Mouse (Mus musculus) liver, embryonic 13.5 days (tissue): ENCODE measurements around the gene Apbb2. TPM values are rescaled to one million over a fixed set of nuclear protein-coding genes. Genes with fewer than 3 reads are reported as not detected.

Experiments used
- ATAC-seq: fragments of 200-750 bp; cut with Nextera tagmentation; 2 replicates; pipeline ENCODE4 v1.8.0; 2017; ENCODE audit warnings: low read depth, mild to moderate bottlenecking, moderate number of reproducible peaks, moderate library complexity
- DNase-seq: peaks from one replicate; pipeline ENCODE4 v3.0.0; 2022
- H3K27ac ChIP-seq: fragments of 300-500 bp; sonication (generic); 2 replicates; pipeline ENCODE4 v1.5.1; 2015; ENCODE audit warnings: moderate library complexity, mild to moderate bottlenecking, inconsistent platforms
- H3K27me3 ChIP-seq: fragments of 300-500 bp; sonication (generic); 2 replicates; pipeline ENCODE4 v1.6.1; 2015; ENCODE audit warnings: mild to moderate bottlenecking, inconsistent platforms
- H3K36me3 ChIP-seq: fragments of 300-500 bp; sonication (generic); 2 replicates; pipeline ENCODE4 v1.6.1; 2015; ENCODE audit warnings: mild to moderate bottlenecking, inconsistent platforms
- H3K4me1 ChIP-seq: fragments of 300-500 bp; sonication (generic); replicated peaks from 2 replicates; pipeline ENCODE4 v1.6.1; 2015; ENCODE audit warnings: inconsistent platforms
- H3K4me2 ChIP-seq: fragments of 300-500 bp; sonication (generic); 2 replicates; pipeline ENCODE4 v1.6.1; 2015; ENCODE audit warnings: inconsistent platforms, mild to moderate bottlenecking, moderate library complexity
- H3K4me3 ChIP-seq: fragments of 300-500 bp; sonication (generic); replicated peaks from 2 replicates; pipeline ENCODE4 v1.5.1; 2015; ENCODE audit warnings: mild to moderate bottlenecking, inconsistent platforms
- H3K9ac ChIP-seq: fragments of 300-500 bp; sonication (generic); 2 replicates; pipeline ENCODE4 v1.6.1; 2015; ENCODE audit warnings: mild to moderate bottlenecking, inconsistent platforms
- H3K9me3 ChIP-seq: fragments of 300-500 bp; sonication (generic); replicated peaks from 2 replicates; pipeline ENCODE4 v1.6.1; 2016; ENCODE audit warnings: inconsistent platforms
- WGBS: fragments of 180-500 bp; shearing (Covaris S2); methylation state at CpG from one replicate; pipeline ENCODE4 v1.1.7; 2015; ENCODE audit not compliant: insufficient replicate concordance; 5-methylcytosine and 5-hydroxymethylcytosine counted together
- polyA plus RNA-seq: library from polyadenylated mRNA; unstranded; fragments of >200 nt; fragmentation: Nextera tagmentation; extraction: Ambion mirVana; gene quantifications from 2 replicates; pipeline ENCODE4 v1.2.1, GENCODE M21; 2015

The Apbb2 gene
- polyA plus RNA-seq, 1 experiment from 2014 or later = 4.3 TPM

- Histone ChIP-seq H3K27ac (no peak overlapping the region), H3K4me2 (no peak overlapping the region), H3K36me3 (no peaks in the 10 kb centered on the region), H3K9ac (no peak overlapping the region), H3K4me1 (no peaks in the 10 kb centered on the region), H3K4me3 (no peak overlapping the region), H3K27me3 (no peaks in the 10 kb centered on the region), H3K9me3 (no peaks in the 10 kb centered on the region)
- ATAC-seq = no peak
- WGBS = 86% methylated on average over 3 of the region's 3 CpGs
- no peak for DNase-seq
Observed at GRCm38 (mm10) chr5:66412821-66413220, 205.8 kb downstream of the Apbb2 start.

- no peak for DNase-seq
- no peaks in the 10 kb centered on the region for H3K27me3 ChIP-seq
Observed at GRCm38 (mm10) chr5:66408546-66408945, 210.0 kb downstream of the Apbb2 start.

GRCm38 (mm10) chr5:66407948-66408347 lies 210.6 kb downstream of the Apbb2 start:
- no peak overlapping the region for H3K4me2 ChIP-seq
- DNase-seq = no peak
- no peak overlapping the region for H3K27ac ChIP-seq
- H3K27me3 ChIP-seq = no peaks in the 10 kb centered on the region
- no peaks in the 10 kb centered on the region for H3K4me1 ChIP-seq
- 37% methylated on average over 3 of the region's 5 CpGs for WGBS
- H3K4me3 ChIP-seq = no peak overlapping the region
- no peaks in the 10 kb centered on the region for H3K9me3 ChIP-seq
- H3K36me3 ChIP-seq = no peaks in the 10 kb centered on the region
- H3K9ac ChIP-seq = no peak overlapping the region
- ATAC-seq = no peak

More at GRCm38 (mm10) chr5:66408546-66408945, 210.0 kb downstream of the Apbb2 start:
- 69% methylated on average over 5 of the region's 5 CpGs for WGBS
- no peak for ATAC-seq
- H3K4me2 ChIP-seq = no peak overlapping the region
- H3K36me3 ChIP-seq = no peaks in the 10 kb centered on the region
- H3K4me1 ChIP-seq = no peaks in the 10 kb centered on the region
- no peaks in the 10 kb centered on the region for H3K9me3 ChIP-seq
- no peak overlapping the region for H3K27ac ChIP-seq
- no peak overlapping the region for H3K9ac ChIP-seq
- H3K4me3 ChIP-seq = no peak overlapping the region

GRCm38 (mm10) chr5:66406431-66406830 lies 212.2 kb downstream of the Apbb2 start:
- Histone ChIP-seq H3K27ac (no peak overlapping the region), H3K36me3 (no peaks in the 10 kb centered on the region), H3K9ac (no peak overlapping the region), H3K27me3 (no peaks in the 10 kb centered on the region), H3K4me1 (no peaks in the 10 kb centered on the region), H3K4me2 (no peak overlapping the region), H3K9me3 (no peaks in the 10 kb centered on the region), H3K4me3 (no peak overlapping the region)
- DNase-seq (no peak), ATAC-seq (no peak)
- WGBS = 54% methylated on average over 7 of the region's 7 CpGs

GRCm38 (mm10) chr5:66405731-66406399 lies 212.7 kb downstream of the Apbb2 start:
- Histone ChIP-seq H3K9ac (no peak overlapping the region), H3K27ac (no peak overlapping the region), H3K27me3 (no peaks in the 10 kb centered on the region), H3K9me3 (no peaks in the 10 kb centered on the region), H3K4me3 (no peak overlapping the region), H3K4me1 (no peaks in the 10 kb centered on the region), H3K4me2 (no peak overlapping the region), H3K36me3 (no peaks in the 10 kb centered on the region)
- 29% methylated on average over 12 of the region's 12 CpGs for WGBS
- DNase-seq = no peak
- ATAC-seq = no peak

- no peak overlapping the region for H3K4me3 ChIP-seq
- H3K36me3 ChIP-seq = no peaks in the 10 kb centered on the region
- H3K4me2 ChIP-seq = no peak overlapping the region
- DNase-seq (no peak), ATAC-seq (no peak)
- H3K9me3 ChIP-seq = no peaks in the 10 kb centered on the region
- WGBS = 66% methylated on average over 6 of the region's 6 CpGs
- H3K9ac ChIP-seq = no peak overlapping the region
- no peak overlapping the region for H3K27ac ChIP-seq
- H3K4me1 ChIP-seq = no peaks in the 10 kb centered on the region
- H3K27me3 ChIP-seq = no peaks in the 10 kb centered on the region
Observed at GRCm38 (mm10) chr5:66405305-66405704, 213.3 kb downstream of the Apbb2 start.

- Histone ChIP-seq H3K4me2 (no peak overlapping the region), H3K27ac (no peak overlapping the region), H3K4me3 (no peak overlapping the region), H3K27me3 (no peaks in the 10 kb centered on the region), H3K9me3 (no peaks in the 10 kb centered on the region), H3K9ac (no peak overlapping the region), H3K36me3 (no peaks in the 10 kb centered on the region), H3K4me1 (no peaks in the 10 kb centered on the region)
- ATAC-seq = no peak
- DNase-seq = no peak
- WGBS = 74% methylated on average over 4 of the region's 4 CpGs
Observed at GRCm38 (mm10) chr5:66400563-66400962, 218.0 kb downstream of the Apbb2 start.

GRCm38 (mm10) chr5:66399264-66399620 lies 219.3 kb downstream of the Apbb2 start:
- Histone ChIP-seq H3K9me3 (no peaks in the 10 kb centered on the region), H3K4me2 (no peak overlapping the region), H3K4me3 (no peak overlapping the region), H3K27me3 (no peaks in the 10 kb centered on the region), H3K9ac (no peak overlapping the region), H3K36me3 (no peaks in the 10 kb centered on the region), H3K4me1 (no peaks in the 10 kb centered on the region), H3K27ac (no peak overlapping the region)
- DNase-seq (no peak), ATAC-seq (no peak)
- 61% methylated on average over 2 of the region's 2 CpGs for WGBS

GRCm38 (mm10) chr5:66398530-66399263 lies 219.9 kb downstream of the Apbb2 start:
- DNase-seq (no peak), ATAC-seq (no peak)
- H3K27ac ChIP-seq = no peak overlapping the region
- no peak overlapping the region for H3K4me3 ChIP-seq
- no peak overlapping the region for H3K9ac ChIP-seq
- H3K36me3 ChIP-seq = no peaks in the 10 kb centered on the region
- H3K27me3 ChIP-seq = no peaks in the 10 kb centered on the region
- H3K4me2 ChIP-seq = no peak overlapping the region
- 65% methylated on average over 5 of the region's 5 CpGs for WGBS
- no peaks in the 10 kb centered on the region for H3K9me3 ChIP-seq
- no peaks in the 10 kb centered on the region for H3K4me1 ChIP-seq

- no peak overlapping the region for H3K4me3 ChIP-seq
- ATAC-seq = no peak
- no peaks in the 10 kb centered on the region for H3K27me3 ChIP-seq
- DNase-seq = no peak
- H3K36me3 ChIP-seq = no peaks in the 10 kb centered on the region
- no peaks in the 10 kb centered on the region for H3K4me1 ChIP-seq
- WGBS = 64% methylated on average over 10 of the region's 10 CpGs
- H3K4me2 ChIP-seq = no peak overlapping the region
- H3K27ac ChIP-seq = no peak overlapping the region
- no peaks in the 10 kb centered on the region for H3K9me3 ChIP-seq
- no peak overlapping the region for H3K9ac ChIP-seq
Observed at GRCm38 (mm10) chr5:66393767-66394446, 224.7 kb downstream of the Apbb2 start.

- no peak overlapping the region for H3K27ac ChIP-seq
- 62% methylated on average over 18 of the region's 18 CpGs for WGBS
- no peaks in the 10 kb centered on the region for H3K4me1 ChIP-seq
Observed at GRCm38 (mm10) chr5:66392861-66393529, 225.6 kb downstream of the Apbb2 start.

More at GRCm38 (mm10) chr5:66392861-66393529, 225.6 kb downstream of the Apbb2 start:
- DNase-seq = no peak
- ATAC-seq = no peak
- H3K27me3 ChIP-seq = no peaks in the 10 kb centered on the region
- no peaks in the 10 kb centered on the region for H3K9me3 ChIP-seq
- no peaks in the 10 kb centered on the region for H3K36me3 ChIP-seq
- H3K9ac ChIP-seq = no peak overlapping the region
- H3K4me3 ChIP-seq = no peak overlapping the region
- H3K4me2 ChIP-seq = no peak overlapping the region
